Mouse (Mus musculus) forebrain, postnatal 0 days (tissue): ENCODE data around the gene Ntrk2. TPM values are rescaled to one million over a fixed set of nuclear protein-coding genes. Genes with fewer than 3 reads are reported as not detected.
"Not testable (repeated sequence)": the region's sequence is repeated elsewhere in the genome, so short reads cannot be mapped to it uniquely, and the experiment has no call there.

Source experiments
- ATAC-seq: fragments of 200-750 bp; cut with Nextera tagmentation; 2 replicates; pipeline ENCODE4 v1.8.0; 2017; ENCODE audit warnings: mild to moderate bottlenecking, moderate library complexity
- DNase-seq: peaks from one replicate; pipeline ENCODE4 v3.0.0-alpha.2; 2015
- H3K27ac ChIP-seq: fragments of 300-500 bp; sonication (generic); 2 replicates; pipeline ENCODE4 v1.5.1; 2014; ENCODE audit warnings: low read depth, mild to moderate bottlenecking, antibody characterized with exemption, low read length, moderate library complexity, mixed read lengths
- H3K27me3 ChIP-seq: fragments of 300-500 bp; sonication (generic); 2 replicates; pipeline ENCODE4 v1.6.1; 2014; ENCODE audit warnings: mild to moderate bottlenecking, low read length, mixed read lengths; ENCODE audit not compliant: insufficient read depth
- H3K36me3 ChIP-seq: fragments of 300-500 bp; sonication (generic); 2 replicates; pipeline ENCODE4 v1.6.1; 2014; ENCODE audit warnings: mild to moderate bottlenecking, moderate library complexity; ENCODE audit not compliant: insufficient read depth
- H3K4me1 ChIP-seq: fragments of 300-500 bp; sonication (generic); 2 replicates; pipeline ENCODE4 v1.6.1; 2014; ENCODE audit warnings: antibody characterized with exemption; ENCODE audit not compliant: insufficient read depth
- H3K4me2 ChIP-seq: fragments of 300-500 bp; sonication (generic); 2 replicates; pipeline ENCODE4 v1.6.1; 2014; ENCODE audit warnings: low read depth, mild to moderate bottlenecking, moderate library complexity
- H3K4me3 ChIP-seq: fragments of 300-500 bp; sonication (generic); 2 replicates; pipeline ENCODE4 v1.5.1; 2014; ENCODE audit warnings: low read depth, low read length, mixed read lengths
- H3K9ac ChIP-seq: fragments of 300-500 bp; sonication (generic); 2 replicates; pipeline ENCODE4 v1.6.1; 2014; ENCODE audit warnings: mild to moderate bottlenecking
- H3K9me3 ChIP-seq: fragments of 300-500 bp; sonication (generic); 2 replicates; pipeline ENCODE4 v1.6.1; 2016; ENCODE audit warnings: low read length
- CTCF ChIP-seq: sonication (generic); IDR thresholded peaks from 2 replicates; pipeline ENCODE4 v1.5.1; 2016; ENCODE audit warnings: antibody characterized with exemption, control low read depth, low read depth
- WGBS: fragments of 180-500 bp; shearing (Covaris S2); extraction: QIAGEN DNeasy Blood & Tissue Kit; methylation state at CpG from one replicate; pipeline ENCODE4 v1.1.7; 2014; 5-methylcytosine and 5-hydroxymethylcytosine counted together
- polyA plus RNA-seq: library from polyadenylated mRNA; unstranded; fragments of >200 nt; fragmentation: Nextera tagmentation; extraction: Ambion mirVana; gene quantifications from 2 replicates; pipeline ENCODE4 v1.2.1, GENCODE M21; 2015
- total RNA-seq: library from RNA; depleted of rRNA; stranded (reverse); fragments of >200 nt; gene quantifications from 2 replicates; pipeline ENCODE4 v1.2.3, GENCODE M21; 2014

Gene Ntrk2
- total and polyA plus RNA-seq, 2 experiments from 2014 or later: 131 to 184 TPM

DNA sequence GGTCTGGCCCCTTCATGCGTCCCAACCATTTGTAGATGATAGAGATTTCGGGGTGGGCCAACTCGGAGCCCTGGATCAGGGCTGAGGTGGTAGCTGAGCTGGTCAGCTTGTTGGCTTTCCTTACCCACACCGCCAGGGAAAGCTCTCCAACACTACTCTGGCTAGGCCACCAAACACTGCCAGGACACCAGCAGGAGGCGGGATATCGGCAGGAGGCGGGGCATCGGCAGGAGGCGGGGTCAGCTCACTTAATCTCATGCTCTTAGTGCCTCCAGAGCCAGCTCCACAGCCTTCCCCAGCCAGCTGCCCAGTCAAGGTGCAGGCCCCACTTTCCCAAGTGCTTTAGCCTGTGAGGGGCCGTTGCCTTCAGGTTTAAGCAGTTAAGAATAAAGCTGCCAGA is 293.7 kb downstream of the Ntrk2 start:
- ATAC-seq: no peak
- Histone ChIP-seq H3K4me1 (no peaks in the 10 kb centered on the region), H3K27me3 (no peaks in the 10 kb centered on the region), H3K4me2 (no peak overlapping the region), H3K27ac (no peak overlapping the region), H3K36me3 (no peaks in the 10 kb centered on the region), H3K4me3 (no peak overlapping the region), H3K9ac (no peak overlapping the region), H3K9me3 (no peaks in the 10 kb centered on the region)
- WGBS: 50% methylated on average over 10 of the region's 10 CpGs
- TF ChIP-seq CTCF: no peak
- no peak for DNase-seq

DNA sequence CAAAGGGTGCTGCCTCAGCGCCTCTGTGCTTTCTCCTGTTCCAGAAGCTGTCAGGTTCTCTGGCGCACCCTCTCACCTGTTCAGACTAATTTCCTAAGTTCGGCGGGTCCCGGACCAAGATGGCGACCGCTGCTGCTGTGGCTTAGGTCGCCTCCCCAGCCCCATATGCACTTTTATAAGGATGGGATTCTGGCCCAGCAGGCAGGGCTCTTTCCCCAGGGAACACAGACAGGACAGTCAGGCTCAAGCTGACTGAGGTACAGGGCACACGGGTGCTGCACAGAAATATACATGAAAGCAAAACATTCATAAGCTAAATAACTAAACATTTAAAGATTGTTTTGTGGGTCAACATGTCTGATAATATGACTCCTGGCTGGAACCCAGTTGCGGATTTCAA is 301.4 kb downstream of the Ntrk2 start:
- H3K27ac ChIP-seq, H3K36me3 ChIP-seq, H3K4me3 ChIP-seq, H3K4me2 ChIP-seq, DNase-seq, ATAC-seq, H3K9me3 ChIP-seq, H3K27me3 ChIP-seq, H3K9ac ChIP-seq, H3K4me1 ChIP-seq: not testable (repeated sequence)
- WGBS: 94% methylated on average over 10 of the region's 10 CpGs

GRCm38 (mm10) chr13:59110107-59110506 is 303.7 kb downstream of the Ntrk2 start:
- no peak for TF ChIP-seq CTCF
- Histone ChIP-seq H3K36me3 (peaks cover 6% of the 10 kb centered on the region; the same call in 1 of the 2 replicates), H3K4me1 (no peaks in the 10 kb centered on the region), H3K9ac (no peak overlapping the region), H3K4me3 (no peak overlapping the region), H3K27ac (no peak overlapping the region; the same call in 1 of the 2 replicates), H3K27me3 (no peaks in the 10 kb centered on the region), H3K9me3 (no peaks in the 10 kb centered on the region), H3K4me2 (no peak overlapping the region)
- DNase-seq (no peak), ATAC-seq (no peak)
- WGBS: 86% methylated on average over 5 of the region's 5 CpGs

GRCm38 (mm10) chr13:59114684-59115083 is 308.3 kb downstream of the Ntrk2 start:
- Histone ChIP-seq H3K27me3 (no peaks in the 10 kb centered on the region), H3K4me2 (no peak overlapping the region), H3K4me1 (no peaks in the 10 kb centered on the region), H3K4me3 (no peak overlapping the region), H3K36me3 (peaks cover 9% of the 10 kb centered on the region; the same call in 1 of the 2 replicates), H3K27ac (no peak overlapping the region), H3K9me3 (no peaks in the 10 kb centered on the region), H3K9ac (no peak overlapping the region)
- ATAC-seq (no peak), DNase-seq (no peak)
- peak; percentile 26; the same call in 1 of the 2 replicates for TF ChIP-seq CTCF
- 98% methylated on average over 1 of the region's 1 CpGs for WGBS

DNA sequence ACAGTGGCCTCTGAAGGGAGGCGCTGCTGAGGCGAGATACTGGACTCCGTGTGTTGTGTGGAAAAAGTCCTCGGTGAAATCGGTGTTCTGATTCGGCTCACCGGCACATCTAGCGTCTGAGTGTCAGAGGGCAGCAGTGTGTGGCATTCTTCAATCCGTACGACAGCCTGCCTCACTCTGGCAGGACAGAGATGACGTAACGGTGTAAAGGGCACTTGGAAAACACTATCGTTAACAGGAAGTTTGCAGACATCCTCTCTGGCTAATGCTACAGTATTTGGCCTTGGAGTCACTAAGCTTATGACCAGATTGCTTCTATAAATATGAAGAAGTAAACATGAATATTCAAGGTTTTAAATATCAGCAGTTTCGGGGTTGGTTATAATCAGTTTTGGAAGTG is 309.2 kb downstream of the Ntrk2 start:
- Histone ChIP-seq H3K4me2 (no peak overlapping the region), H3K4me3 (no peak overlapping the region), H3K27ac (no peak overlapping the region), H3K36me3 (peaks cover 9% of the 10 kb centered on the region; the same call in 1 of the 2 replicates), H3K9ac (no peak overlapping the region), H3K27me3 (no peaks in the 10 kb centered on the region), H3K9me3 (no peaks in the 10 kb centered on the region), H3K4me1 (no peaks in the 10 kb centered on the region)
- WGBS: 94% methylated on average over 14 of the region's 14 CpGs
- DNase-seq (no peak), ATAC-seq (no peak)
- no peak for TF ChIP-seq CTCF

DNA sequence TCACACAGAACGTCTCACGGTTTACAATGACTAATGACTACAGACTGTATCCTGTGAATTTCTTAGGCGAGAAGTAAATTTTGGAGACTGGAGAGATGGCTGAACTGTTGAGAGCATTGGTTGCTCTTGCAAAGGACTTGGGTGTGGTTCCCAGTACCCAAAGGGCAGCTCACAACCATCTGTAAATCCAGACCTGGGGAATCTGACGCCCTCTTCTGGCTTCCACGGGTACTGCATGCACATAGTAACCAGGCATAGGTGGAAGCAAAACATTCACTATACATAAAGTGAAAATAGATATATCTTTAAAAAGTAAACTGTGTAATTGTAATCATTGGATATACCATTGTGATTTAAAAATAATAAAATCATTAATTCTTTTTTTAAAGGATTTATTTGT is 310.9 kb downstream of the Ntrk2 start:
- WGBS: 90% methylated on average over 5 of the region's 5 CpGs
- no peaks in the 10 kb centered on the region for H3K4me1 ChIP-seq
- peak; percentile 24; the same call in 1 of the 2 replicates for TF ChIP-seq CTCF

DNA sequence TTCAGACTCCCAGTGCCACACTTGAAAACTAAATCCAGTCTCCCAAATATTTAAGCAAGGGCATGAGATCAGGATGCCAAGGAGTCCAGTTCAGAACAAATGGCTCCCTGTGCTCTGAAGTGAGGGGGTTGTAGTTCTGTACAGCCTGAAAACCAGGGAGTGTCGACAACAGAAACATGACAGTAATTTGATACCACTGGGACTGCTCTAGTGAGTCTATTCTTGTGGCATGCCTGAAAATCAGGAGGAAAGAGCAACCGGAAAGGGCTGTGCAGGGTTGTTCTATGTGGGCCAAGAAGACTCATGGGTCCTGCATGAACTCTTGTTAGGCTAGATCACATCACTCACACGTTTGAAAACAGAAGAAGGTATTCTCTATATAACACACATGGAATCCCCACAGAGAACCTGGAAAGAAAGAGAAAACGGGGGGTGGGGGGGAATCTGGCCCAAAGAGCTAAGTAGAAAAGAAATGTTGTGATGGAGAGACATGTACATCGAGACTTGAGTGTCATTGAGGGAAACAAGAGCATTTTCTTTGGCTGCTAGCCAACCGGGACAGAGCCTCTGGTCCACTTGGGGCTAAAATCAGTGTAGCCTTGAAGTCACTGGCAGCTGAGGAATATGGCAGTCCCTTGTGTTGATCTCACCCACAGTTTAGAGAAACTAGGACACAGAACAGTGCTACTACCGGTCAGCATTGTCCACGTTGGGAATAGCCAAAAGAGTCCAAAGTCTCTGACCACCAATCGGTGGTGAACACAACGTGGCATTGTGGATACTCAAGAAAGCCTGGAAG is 313.4 kb downstream of the Ntrk2 start:
- Histone ChIP-seq H3K4me2 (no peak overlapping the region), H3K4me3 (no peak overlapping the region), H3K27ac (no peak overlapping the region), H3K9ac (no peak overlapping the region), H3K27me3 (no peaks in the 10 kb centered on the region), H3K4me1 (no peaks in the 10 kb centered on the region), H3K36me3 (peaks cover 6% of the 10 kb centered on the region; the same call in 1 of the 2 replicates), H3K9me3 (no peaks in the 10 kb centered on the region)
- 70% methylated on average over 10 of the region's 10 CpGs for WGBS
- ATAC-seq (no peak), DNase-seq (no peak)
- TF ChIP-seq CTCF: no peak

More for the DNA sequence above, 310.9 kb downstream of the Ntrk2 start:
- Histone ChIP-seq H3K27me3 (no peaks in the 10 kb centered on the region), H3K27ac (no peak overlapping the region), H3K9me3 (no peaks in the 10 kb centered on the region), H3K4me2 (no peak overlapping the region), H3K9ac (no peak overlapping the region), H3K36me3 (peaks cover 9% of the 10 kb centered on the region; the same call in 1 of the 2 replicates), H3K4me3 (no peak overlapping the region)
- ATAC-seq: no peak
- DNase-seq: no peak
